Mouse (Mus musculus) embryonic fibroblast, embryonic 13.5 days (primary cell): ENCODE results near the gene 1700007K13Rik. TPM values are rescaled to one million over a fixed set of nuclear protein-coding genes. Genes with fewer than 3 reads are reported as not detected.

Experiments
- H3K27ac ChIP-seq: 2 replicates; pipeline ENCODE4 v1.5.1; 2012; ENCODE audit warnings: low read length, control low read depth, inconsistent platforms; ENCODE audit not compliant: insufficient read depth
- H3K4me1 ChIP-seq: 2 replicates; pipeline ENCODE4 v1.6.1; 2011; ENCODE audit warnings: low read length; ENCODE audit not compliant: control insufficient read depth, insufficient read depth
- H3K4me3 ChIP-seq: 2 replicates; pipeline ENCODE4 v1.5.1; 2011; ENCODE audit warnings: mild to moderate bottlenecking, control low read depth, low read length; ENCODE audit not compliant: insufficient read depth
- CTCF ChIP-seq: IDR thresholded peaks from 2 replicates; pipeline ENCODE4 v1.5.1; 2011; ENCODE audit warnings: mild to moderate bottlenecking, control low read depth, low read length, moderate library complexity, borderline replicate concordance; ENCODE audit not compliant: insufficient read depth
- POLR2A ChIP-seq: IDR thresholded peaks from 2 replicates; pipeline ENCODE4 v1.6.1; 2011; ENCODE audit warnings: low read depth, mild to moderate bottlenecking, control low read depth, low read length, moderate library complexity
- polyA plus RNA-seq: library from polyadenylated mRNA; stranded (reverse); fragments of >200 nt; gene quantifications from 2 replicates; pipeline ENCODE4 v1.2.4, GENCODE M21; 2011; ENCODE audit warnings: low read depth; ENCODE audit not compliant: missing spikeins, insufficient read length

The 1700007K13Rik gene
- polyA plus RNA-seq, 1 experiment, result 6.6 TPM

- H3K4me1 ChIP-seq, result no peaks in the 10 kb centered on the region; the same call in 1 of the 2 replicates
- no peak overlapping the region for H3K4me3 ChIP-seq
- no peak overlapping the region for H3K27ac ChIP-seq
Measured at GRCm38 (mm10) chr2:28415387-28416024, 50.6 kb downstream of the 1700007K13Rik start.

GRCm38 (mm10) chr2:28414757-28415137, 51.4 kb downstream of the 1700007K13Rik start:
- Histone ChIP-seq H3K27ac (no peak overlapping the region), H3K4me1 (no peaks in the 10 kb centered on the region; the same call in 1 of the 2 replicates), H3K4me3 (no peak overlapping the region)
- no peak for TF ChIP-seq CTCF
- TF ChIP-seq POLR2A, result no peak

More at GRCm38 (mm10) chr2:28415387-28416024, 50.6 kb downstream of the 1700007K13Rik start:
- TF ChIP-seq CTCF (no peak), POLR2A (no peak)

- Histone ChIP-seq H3K4me1 (no peaks in the 10 kb centered on the region; the same call in 1 of the 2 replicates), H3K4me3 (no peak overlapping the region), H3K27ac (no peak overlapping the region)
- no peak for TF ChIP-seq POLR2A
- no peak for TF ChIP-seq CTCF
Measured at GRCm38 (mm10) chr2:28414116-28414756, 51.9 kb downstream of the 1700007K13Rik start.

- Histone ChIP-seq H3K4me1 (no peaks in the 10 kb centered on the region; the same call in 1 of the 2 replicates), H3K4me3 (no peak overlapping the region), H3K27ac (no peak overlapping the region)
- TF ChIP-seq CTCF (no peak), POLR2A (no peak)
Measured at GRCm38 (mm10) chr2:28412936-28413335, 53.2 kb downstream of the 1700007K13Rik start.

Other genes starting within 250 kb of the 1700007K13Rik start
- 2.4 and 3.7 TPM in 2 replicates for gene Ppp1r26, start 19.5 kb downstream of the 1700007K13Rik start, polyA plus RNA-seq
- 33.1 and 37.4 TPM in 2 replicates for gene Mrps2, start 1.7 kb upstream of the 1700007K13Rik start, polyA plus RNA-seq
- gene Gbgt1, start 30.6 kb upstream of the 1700007K13Rik start, polyA plus RNA-seq, result not detected in 2 replicates
- gene Gm10134, start 39.8 kb upstream of the 1700007K13Rik start, polyA plus RNA-seq, result not detected in 2 replicates
- 26.5 and 36.9 TPM in 2 replicates for gene Ralgds, start 46.8 kb upstream of the 1700007K13Rik start, polyA plus RNA-seq
- gene Cel, start 97.1 kb upstream of the 1700007K13Rik start, polyA plus RNA-seq, result not detected in 2 replicates
- gene Gtf3c5, start 117.4 kb upstream of the 1700007K13Rik start, polyA plus RNA-seq, result 15.1 and 23.1 TPM in 2 replicates
- not detected in 2 replicates for gene Gfi1b, start 155.7 kb upstream of the 1700007K13Rik start, polyA plus RNA-seq
- 18.5 and 22.2 TPM in 2 replicates for gene Tsc1, start 174.9 kb upstream of the 1700007K13Rik start, polyA plus RNA-seq
- gene Spaca9, start 233.4 kb upstream of the 1700007K13Rik start, polyA plus RNA-seq, result 2.0 TPM in 1 of 2 replicates, not detected in the other
- gene Ak8, start 233.8 kb upstream of the 1700007K13Rik start, polyA plus RNA-seq, result not detected in 2 replicates